Mouse (Mus musculus): ENCODE measurements around the gene Tlcd2. TPM values are rescaled to one million over a fixed set of nuclear protein-coding genes. Genes with fewer than 3 reads are reported as not detected.
A peak's percentile ranks its signal among the peaks of the same experiment; 100 is the strongest.
"Not testable (repeated sequence)": the region's sequence is repeated elsewhere in the genome, so short reads cannot be mapped to it uniquely, and the experiment has no call there.

Gene Tlcd2
- total RNA-seq, 2 experiments from 2014 or later: 2.4 to 4.9 TPM

DNA sequence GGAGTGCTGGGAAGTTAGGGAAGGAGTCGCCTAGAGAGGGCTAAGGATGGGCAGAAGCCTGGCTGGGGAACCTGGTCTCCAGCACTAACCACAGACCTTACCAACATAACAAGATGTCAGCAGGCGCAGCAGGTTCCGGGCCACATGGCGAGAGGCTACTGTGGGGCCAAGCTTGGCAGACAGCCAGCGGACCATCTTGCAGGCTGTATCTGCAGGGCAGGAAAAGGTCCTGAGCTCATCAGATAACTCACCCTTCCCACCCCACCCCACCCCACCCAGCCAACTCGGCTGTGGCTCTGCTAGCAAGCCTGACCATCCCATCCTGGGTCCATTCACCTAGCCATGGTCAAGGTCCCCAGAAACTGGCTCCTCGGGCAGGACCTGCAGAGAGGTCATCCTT lies 11.8 kb upstream of the Tlcd2 start:
- DNase-seq: no peak

DNA sequence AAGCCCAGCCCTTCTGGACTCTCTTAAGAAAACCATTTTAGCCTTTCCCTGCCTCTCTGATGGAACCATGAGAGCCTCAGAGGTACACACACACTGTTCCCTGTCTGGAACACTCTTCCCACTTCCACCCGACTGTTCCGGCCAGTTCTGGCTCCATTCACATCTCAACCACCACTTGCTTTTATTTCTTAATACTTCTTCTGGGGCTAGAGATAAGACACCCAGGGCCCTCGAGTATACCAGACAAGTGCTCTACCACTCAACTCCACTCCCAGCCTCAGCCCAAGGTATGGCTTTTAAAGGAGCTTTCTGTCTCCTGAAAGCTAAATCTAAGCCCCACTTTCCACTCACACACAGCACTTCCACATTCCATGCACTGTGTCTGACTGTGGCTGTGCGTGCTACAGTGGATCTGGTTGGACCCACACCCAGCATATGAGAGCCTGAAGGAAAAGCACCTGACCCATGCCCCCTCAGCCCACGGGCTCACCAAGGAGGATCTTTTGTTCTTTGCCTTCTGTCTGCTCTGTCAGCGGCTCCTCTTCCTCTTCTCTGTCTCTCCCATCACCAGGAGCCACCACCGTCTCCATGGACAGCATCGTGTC lies 11.1 kb upstream of the Tlcd2 start:
- DNase-seq: no peak

DNA sequence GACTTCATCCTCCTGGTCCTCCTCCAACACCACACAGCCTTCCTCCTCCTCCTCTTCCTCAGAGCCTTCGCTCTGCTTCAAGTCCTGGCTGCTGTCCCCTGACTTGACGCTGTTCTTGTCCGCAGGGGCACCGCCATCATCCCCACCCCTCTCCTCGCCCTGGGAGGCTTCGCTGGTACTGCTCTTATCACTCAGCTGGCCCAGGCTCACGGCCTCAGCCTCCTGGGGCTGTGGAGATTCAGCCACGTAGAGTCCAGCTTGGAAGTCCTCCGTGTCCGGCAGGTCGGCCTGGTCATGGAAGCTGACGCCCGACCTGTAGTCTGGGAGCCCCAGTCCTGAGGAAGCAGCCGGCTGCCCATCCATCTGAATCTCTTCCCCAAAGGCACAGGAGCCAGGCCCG lies 10.6 kb upstream of the Tlcd2 start:
- no peak for DNase-seq

DNA sequence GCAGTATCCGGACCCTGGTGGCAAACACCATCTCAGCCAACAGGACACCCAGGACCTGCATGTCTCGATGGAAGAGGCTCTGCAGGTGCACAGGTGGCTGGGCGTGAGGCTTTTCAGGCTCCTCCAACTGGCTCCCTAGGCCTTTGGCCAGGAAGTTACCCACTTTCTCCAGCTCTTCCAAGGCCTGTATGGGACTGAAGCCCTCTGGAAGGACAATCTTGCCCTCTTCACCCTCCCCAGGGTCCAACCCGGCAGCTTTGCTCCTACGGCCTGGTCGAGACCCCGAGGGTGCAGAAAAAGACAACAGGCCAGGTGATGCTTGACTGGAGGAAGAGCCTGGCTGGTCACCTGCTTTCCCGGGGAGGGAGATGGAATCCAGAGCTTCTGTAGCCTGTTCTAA lies 9.4 kb upstream of the Tlcd2 start:
- no peak for DNase-seq

DNA sequence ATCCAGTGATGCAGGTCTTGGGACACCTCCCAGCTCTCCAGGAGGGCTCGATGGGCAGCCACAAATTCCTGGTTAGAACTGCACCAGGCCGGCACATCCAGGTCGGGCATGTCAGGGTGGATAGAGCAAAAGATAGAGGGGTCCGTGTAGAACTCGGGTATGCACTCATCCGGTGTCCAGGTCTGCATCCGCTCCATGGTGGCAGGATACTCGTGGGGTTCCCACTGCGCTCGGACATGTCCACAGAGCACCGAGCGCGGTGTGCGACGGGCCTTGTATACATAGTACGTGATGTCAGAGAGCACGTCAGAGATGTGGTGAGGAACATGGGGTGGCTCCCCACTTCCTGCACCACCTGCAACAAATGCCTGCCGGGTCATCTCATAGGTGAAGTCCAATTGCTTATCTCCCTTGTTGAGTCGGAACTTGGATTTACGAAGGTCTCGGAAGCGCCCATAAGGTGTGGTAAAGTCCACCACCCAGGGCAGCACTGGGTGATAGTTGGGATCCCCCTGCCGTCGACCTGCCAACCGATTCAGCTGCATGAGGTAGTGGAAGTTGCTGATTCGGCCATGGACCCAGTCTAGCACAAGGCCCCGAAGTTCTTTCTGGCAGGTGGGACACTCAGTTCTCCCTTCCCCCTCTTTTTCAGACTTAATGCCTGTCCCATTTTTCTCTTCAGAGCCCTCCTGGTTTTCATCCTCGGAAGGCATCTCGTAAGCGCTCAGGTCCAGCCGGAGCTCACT lies 8.5 kb upstream of the Tlcd2 start:
- DNase-seq: no peak

DNA sequence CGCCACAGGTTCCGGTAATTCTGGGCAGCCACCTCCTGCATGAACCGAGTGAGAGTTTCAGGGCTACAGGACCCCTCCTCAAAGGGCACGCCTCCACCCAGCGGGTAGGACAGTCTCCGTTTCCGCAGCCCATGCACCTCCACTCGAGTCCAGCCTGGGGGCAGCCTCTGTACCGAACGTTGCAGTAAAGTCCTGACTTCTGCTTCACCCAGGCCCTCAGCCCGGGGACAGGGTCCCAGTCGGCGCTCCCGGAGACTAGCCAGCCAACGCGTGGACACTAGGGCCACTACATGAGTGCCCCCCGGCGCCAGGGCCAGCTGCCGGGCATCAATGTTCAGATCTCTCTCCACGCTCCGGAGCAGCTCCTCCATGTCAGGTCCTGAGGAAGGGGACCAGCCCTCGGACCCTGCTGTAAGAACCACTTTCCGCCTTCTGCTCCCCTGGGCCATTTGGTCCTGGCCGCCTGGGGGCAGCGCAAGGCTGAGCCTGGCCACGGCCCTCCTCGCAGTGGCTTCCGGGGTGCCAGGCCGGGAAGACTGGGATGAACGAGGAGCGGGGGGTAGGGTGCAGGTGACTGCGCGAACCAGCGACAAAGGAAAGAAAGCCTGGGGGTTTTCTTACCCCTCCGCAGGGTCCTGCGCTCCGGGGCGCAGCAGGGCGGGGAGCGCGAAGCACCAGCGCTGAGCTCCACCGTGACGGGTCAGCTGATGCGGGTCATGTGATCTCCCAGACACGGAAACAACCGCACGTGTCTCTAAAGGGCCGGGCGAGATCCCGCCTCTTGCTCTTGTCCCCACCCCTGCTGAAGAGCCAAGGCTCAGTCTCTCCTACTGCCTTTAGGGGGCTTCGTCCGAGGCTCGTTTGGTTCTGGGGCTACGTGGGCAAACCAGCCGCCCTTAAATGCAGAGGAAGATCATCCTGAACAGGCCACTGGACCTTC lies 7.3 kb upstream of the Tlcd2 start, which contains the start of gene Wdr81:
Gene Wdr81 (minus strand): TSS at position 727 of the 940 bp plus-strand sequence.
- DNase-seq: peak; percentile 92 to 95

DNA sequence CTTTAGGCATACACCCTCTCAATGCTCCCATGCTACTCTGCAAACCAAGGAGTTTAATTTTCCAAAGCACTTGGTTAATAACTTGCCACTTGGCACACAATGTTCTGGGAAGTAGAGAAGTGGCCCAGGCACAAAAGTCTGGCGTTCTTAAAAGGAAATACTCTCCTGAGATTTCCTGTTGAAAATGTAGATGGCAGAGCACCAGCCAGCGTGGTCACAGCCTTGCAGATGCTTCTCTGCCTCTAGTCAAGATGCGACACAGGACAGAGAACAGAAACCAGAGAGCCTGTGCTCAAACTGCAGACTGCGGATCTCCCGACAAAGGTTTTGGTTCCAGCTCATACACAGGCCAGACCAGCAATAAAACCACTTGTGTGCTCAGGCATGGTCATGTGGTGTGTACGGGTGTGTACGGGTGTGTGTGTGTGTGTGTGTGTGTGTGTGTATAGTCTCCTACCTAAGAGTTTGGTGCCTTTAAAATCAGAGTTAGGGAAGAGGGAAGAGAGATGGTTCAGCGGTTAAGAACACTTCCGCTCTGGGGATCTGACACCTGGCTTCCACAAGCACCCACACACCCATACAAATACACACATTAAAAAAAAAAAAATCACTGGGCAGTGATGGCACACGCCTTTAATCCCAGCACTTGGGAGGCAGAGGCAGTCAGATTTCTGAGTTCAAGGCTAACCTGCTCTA lies 6.3 kb upstream of the Tlcd2 start:
- DNase-seq: peak in 1 of 2 experiments; percentile 39

DNA sequence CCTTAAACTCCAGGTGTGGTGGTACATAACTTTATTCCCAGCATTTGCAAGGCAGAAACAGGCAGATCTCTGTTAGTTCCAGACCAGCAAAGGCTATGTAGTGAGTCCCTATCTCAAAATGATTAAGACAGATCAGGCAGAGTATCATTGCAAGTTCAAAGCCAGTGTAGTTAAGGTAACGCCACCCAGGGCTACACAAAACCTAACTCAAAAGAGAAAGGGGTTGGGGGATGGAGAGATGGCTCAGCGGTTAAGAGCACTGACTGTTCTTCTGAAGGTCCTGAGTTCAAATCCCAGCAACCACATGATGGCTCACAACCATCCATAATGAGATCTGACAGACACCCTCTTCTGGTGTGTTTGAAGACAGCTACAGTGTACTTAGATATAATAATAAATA lies 5.5 kb upstream of the Tlcd2 start:
- not testable (repeated sequence) for DNase-seq

DNA sequence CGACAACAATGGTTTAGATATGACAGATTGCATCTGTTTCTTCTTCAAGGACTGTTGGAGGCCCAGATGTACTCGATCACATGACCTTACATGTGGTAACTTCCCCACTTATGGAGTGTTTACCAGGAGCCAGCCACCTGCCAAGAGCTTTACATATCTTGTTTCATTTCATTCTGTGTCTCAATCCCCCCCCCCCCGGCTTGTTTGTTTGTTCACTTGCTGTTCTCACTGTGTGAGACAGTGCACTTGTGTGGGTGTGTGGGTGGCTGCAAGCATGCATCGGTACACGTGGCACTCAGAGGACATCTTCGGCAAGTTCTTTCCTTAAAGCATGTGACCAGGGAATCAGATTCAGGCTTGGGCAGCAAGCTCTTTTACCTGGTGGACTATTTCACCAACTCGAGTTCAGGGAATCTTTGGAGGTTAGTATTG lies 5.1 kb upstream of the Tlcd2 start:
- DNase-seq: no peak

DNA sequence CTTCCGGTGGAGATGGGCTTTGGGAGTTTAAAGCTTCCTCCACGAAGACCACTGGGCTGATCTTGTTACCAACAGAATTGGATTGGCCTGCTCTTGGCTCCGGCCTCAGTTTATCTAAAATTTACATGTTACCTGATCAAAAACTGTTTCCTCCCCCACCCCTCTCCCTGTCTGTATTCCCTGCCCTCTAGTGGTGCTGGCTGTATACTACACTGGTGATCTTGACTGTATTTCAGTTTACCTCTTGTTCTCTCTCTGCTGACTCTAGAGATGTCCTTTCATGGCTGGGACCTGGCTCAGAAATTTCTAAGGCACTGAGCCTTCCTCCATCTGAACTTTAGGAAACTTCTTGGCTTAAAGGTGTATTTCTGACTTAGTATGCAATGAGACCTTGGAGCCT lies 3.3 kb upstream of the Tlcd2 start:
- DNase-seq: peak in 1 of 2 experiments; percentile 61

DNA sequence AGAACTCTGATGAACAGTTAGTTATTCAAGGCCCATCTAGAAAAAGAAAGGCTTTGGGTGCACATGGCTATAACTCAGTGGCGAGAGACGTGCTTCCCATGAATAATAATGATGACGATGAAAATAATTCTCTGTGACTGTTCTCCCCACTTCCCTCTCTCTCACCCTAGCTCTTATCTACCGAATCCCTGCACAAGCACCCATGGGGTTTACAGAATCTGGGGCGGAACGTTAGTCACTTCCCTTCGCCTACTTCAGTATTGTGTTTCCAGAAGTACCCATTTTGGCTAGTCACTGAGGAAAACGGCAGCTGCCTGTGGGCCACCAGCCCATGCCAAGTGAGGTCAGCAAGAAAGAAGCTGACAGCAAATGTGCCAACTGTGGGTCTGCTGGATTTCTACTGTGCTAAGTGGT lies 2.9 kb upstream of the Tlcd2 start:
- DNase-seq: peak; percentile 57 to 80

DNA sequence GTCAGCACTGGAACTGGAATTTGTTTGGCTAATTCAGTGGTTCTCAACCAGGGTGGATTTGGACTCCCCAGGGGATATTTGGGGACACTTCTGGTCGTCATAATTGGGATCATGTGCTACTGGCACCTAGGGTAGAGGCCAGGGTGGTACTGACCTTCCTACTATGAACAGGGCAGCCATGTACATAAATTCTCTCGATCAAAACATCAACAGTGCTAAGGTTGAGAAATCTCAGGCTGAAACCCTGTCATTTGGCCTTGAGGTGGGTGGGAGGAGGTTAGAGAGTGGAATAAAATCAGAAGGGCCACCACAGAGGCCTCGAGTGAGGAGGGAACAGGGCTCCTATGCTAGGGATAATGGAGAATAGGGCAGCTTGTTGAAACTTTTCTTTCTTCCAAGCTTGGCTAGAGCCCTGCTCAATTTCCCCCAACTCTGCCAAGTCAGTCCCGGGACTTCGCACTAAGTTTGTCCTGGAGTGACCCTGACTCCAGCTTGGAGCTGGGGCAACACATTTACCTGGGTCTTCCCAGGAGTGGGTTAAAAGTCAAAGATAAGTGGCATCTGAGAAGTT lies 2.3 kb upstream of the Tlcd2 start:
- peak; percentile 69 to 79 for DNase-seq

DNA sequence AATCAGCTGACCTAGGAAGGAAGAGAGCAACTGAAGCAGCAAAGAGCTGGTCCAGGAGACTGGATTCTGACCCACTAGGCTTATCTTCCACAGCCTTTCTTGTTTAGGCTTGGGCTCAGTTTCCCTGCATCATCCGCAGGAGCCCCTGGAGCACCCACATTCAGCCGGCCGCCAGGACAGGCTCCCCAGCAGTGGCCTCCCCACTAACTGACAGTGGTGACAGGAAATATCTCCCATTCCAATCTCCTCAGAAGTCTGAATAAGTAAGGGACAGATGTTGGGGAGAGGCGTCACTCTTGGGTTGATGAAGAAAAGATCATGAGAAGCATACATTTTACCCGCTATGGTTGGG lies 1.8 kb upstream of the Tlcd2 start:
- no peak for DNase-seq

DNA sequence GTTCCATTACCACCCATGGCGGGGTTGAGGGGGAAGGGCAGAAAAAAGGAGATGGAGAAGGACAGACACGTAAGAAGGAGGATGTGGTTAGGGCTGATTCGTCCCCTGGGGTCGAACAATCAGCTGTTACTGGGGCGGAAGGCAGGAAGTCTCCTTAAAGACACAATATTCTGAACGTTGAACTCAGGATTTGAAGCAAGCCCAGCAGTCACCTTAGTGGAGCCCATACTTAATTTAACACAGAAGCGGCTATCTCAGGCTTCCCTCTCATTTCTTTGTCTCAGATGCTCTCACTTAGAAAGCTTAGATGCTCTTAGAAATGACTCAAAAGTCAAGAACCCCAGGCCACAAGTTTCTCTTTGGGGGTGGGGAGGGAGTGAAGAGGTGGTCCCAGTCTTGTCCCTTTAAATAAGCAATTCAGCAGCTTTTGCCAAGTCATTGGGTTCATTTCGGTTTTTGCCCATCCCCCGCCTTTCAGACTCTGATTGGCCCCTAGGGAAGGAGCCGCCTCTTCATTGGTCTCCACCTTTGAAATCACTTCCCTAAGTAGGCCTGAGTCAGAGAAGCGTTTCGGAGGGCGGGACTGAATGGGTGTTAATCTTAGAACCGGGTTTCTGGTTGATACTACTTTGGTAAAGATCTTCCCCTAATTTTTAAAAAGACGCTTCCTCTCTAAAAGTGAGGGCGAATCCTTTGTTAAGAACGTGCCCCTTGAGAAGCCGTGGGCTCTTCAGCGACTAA lies 1.2 kb upstream of the Tlcd2 start:
- DNase-seq: peak; percentile 94 to 96

DNA sequence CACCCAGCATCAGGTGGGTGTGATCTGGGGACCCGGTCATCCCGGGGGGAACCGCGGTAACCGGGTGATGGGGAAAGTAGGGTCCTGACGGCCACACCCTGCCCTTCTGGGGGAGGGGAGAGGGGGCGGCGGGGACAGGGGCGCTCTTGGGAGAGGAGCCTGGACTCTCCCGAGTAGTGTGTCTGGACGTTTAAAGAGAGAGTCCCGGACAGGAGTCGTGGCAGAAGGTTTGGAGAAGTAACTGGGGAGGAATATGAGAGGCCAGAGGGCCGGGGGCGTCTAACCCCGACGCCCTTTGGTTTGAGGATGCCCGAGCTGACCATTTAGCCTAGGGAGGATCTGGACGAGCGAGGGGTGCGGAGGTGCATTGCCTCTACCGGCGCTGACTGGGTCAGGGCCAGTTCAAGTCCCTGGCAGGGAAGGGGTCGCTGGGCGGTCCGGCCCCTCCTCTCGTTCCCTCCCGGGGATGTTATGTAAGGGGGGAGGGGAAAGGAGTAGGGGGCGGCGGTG lies 283 bp downstream of the Tlcd2 start:
- DNase-seq: no peak

DNA sequence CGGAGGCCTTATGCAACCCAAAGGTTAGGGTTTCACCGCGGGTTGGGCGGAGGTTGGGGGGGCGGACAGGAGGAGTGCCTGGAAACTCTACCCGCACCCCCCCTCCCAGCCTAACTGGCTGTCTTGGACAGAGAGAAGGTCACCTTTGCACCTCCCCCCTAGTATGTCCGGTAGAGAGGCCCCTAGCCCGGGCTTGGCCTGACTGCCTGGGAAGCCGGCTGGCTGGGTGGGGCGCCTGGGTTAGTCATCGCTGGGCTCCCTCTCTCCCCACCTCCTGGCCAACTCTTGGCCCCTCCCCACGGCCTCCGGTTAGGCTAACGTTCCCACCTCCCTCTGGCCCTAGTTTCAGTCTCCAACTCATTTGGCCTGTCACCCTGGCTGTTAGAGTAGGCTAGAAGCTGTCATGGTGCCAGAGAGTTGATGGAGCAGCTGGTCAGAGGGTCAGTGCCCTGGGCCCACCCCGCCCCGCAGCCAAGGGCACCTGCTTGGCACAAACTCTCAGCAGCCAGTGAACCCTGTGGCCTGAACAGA lies 803 bp downstream of the Tlcd2 start:
- DNase-seq: peak; percentile 89 to 95

DNA sequence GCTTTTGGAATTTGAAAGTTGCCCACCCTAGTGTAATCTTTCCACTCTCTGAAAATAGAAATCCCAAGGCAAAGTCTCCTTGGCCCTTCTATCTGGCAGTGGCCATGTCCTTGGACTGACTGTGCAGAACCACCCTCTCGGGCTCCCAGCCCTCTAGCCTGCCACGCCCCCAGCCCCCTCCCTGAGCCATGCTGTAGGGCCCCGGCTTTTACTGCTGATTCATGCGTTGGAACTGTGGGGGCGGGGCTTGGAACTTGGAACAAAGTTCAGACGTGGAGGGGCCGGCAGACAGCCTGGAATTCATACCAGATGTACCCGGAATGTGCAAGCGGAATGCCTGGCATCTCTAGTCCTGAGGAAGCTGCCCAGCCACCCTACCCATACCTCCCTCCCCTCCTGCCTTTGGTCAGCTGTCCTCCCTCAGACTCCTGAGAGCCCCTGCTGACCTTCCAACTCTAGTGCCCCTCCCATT lies 1.4 kb downstream of the Tlcd2 start:
- DNase-seq: peak; percentile 95 to 96

DNA sequence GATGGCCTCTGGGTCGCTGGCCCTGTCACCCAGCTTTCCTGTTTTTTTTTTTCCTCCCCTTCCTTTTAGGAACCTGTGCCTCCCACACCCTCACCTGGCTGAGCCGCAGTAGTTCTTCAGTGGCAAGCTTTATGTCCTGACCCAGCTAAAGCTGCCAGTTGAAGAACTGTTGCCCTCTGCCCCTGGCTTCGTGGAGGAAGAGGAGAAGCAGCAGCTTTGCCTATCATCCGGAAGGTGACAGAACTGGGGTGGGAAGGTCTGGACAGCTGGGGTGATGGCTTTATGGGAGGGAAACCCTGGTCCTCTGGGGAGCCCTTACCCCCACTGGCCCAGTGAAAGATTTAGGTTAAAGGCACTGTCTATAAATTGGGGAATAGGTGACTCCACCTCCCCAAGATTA lies 2.1 kb downstream of the Tlcd2 start:
- no peak for DNase-seq

DNA sequence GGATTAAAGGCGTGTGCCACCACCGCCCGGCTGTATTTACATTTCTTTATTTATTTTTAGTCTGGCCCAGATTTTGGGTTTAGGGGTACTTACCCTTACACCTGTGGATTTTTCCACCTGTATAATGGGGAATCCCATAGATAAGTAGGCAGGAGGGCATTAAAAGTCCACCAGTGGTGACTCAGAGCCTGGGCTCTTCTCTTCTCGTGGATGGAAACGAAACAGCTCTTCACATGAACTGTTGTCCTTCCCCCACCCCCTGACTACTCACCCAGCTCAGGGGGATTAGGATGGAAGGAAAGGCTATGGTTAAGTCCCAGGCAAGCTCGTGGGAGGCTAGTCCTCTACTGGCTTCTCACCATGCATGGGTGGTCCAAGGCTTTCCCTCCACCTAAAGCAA lies 2.9 kb downstream of the Tlcd2 start:
- no peak for DNase-seq

DNA sequence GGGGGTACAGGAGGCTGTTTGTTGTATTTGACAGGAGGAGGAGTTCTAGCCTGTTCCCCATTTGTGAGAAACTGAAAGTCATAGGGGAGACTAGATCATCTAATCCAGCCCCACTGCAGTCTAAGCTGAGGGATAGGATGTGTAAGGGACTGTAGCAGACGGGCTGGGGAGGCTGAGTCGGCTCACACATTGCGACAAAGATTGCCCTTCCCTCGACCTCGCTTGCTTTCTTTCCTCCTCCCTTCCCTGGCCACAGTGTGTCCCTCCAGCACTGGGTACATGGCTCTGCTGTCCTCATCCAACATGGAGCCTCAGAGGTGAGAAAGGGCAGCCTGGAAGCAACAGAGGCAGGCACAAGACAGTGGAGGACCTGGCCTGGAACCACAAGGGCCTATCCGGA lies 3.5 kb downstream of the Tlcd2 start:
- DNase-seq: no peak
